Mouse (Mus musculus): ENCODE results near the gene Oser1. TPM values are rescaled to one million over a fixed set of nuclear protein-coding genes. Genes with fewer than 3 reads are reported as not detected.

Oser1 gene
- polyA plus RNA-seq, 1 experiment from 2014 or later = 83.6 TPM

- Histone ChIP-seq H3K4me3 (ENCODE audit: low read depth, low read length) (no peak overlapping the region), H3K27ac (ENCODE audit: low read depth, low read length) (no peak overlapping the region), H3K9me3 (replicated peaks; ENCODE audit: control insufficient read depth, low read length) (no peaks in the 10 kb centered on the region), H3K4me2 (ENCODE audit: low read length) (no peak overlapping the region), H3K27me3 (replicated peaks; ENCODE audit: control insufficient read depth, insufficient read depth, low read length) (no peaks in the 10 kb centered on the region), H3K4me1 (ENCODE audit: control insufficient read depth, insufficient read depth, low read length) (no peaks in the 10 kb centered on the region), H3K9ac (ENCODE audit: low read length) (no peak overlapping the region), H3K36me3 (ENCODE audit: control insufficient read depth, insufficient read depth, low read length) (no peaks in the 10 kb centered on the region)
- WGBS = 83% methylated on average over 16 of the region's 16 CpGs
- DNase-seq (ENCODE audit: low spot score) (no peak), ATAC-seq (no peak)
These were observed 63.5 kb downstream of the Oser1 start for GRCm38 (mm10) chr2:163360858-163361623.

GRCm38 (mm10) chr2:163359253-163359652 is 65.2 kb downstream of the Oser1 start:
- ATAC-seq (no peak), DNase-seq (ENCODE audit: low spot score) (no peak)
- H3K36me3 ChIP-seq (ENCODE audit: control insufficient read depth, insufficient read depth, low read length) = no peaks in the 10 kb centered on the region
- H3K9me3 ChIP-seq (replicated peaks; ENCODE audit: control insufficient read depth, low read length) = no peaks in the 10 kb centered on the region
- WGBS = 75% methylated on average over 2 of the region's 2 CpGs
- no peaks in the 10 kb centered on the region for H3K27me3 ChIP-seq (replicated peaks; ENCODE audit: control insufficient read depth, insufficient read depth, low read length)
- no peak overlapping the region for H3K4me2 ChIP-seq (ENCODE audit: low read length)
- H3K4me3 ChIP-seq (ENCODE audit: low read depth, low read length) = no peak overlapping the region
- H3K4me1 ChIP-seq (ENCODE audit: control insufficient read depth, insufficient read depth, low read length) = no peaks in the 10 kb centered on the region
- no peak overlapping the region for H3K9ac ChIP-seq (ENCODE audit: low read length)
- no peak overlapping the region for H3K27ac ChIP-seq (ENCODE audit: low read depth, low read length)

GRCm38 (mm10) chr2:163358662-163359061 is 65.8 kb downstream of the Oser1 start:
- H3K36me3 ChIP-seq (ENCODE audit: control insufficient read depth, insufficient read depth, low read length) = no peaks in the 10 kb centered on the region
- no peak for DNase-seq (ENCODE audit: low spot score)
- no peak overlapping the region for H3K4me3 ChIP-seq (ENCODE audit: low read depth, low read length)
- H3K4me2 ChIP-seq (ENCODE audit: low read length) = no peak overlapping the region
- no peaks in the 10 kb centered on the region for H3K9me3 ChIP-seq (replicated peaks; ENCODE audit: control insufficient read depth, low read length)
- H3K27ac ChIP-seq (ENCODE audit: low read depth, low read length) = no peak overlapping the region
- H3K4me1 ChIP-seq (ENCODE audit: control insufficient read depth, insufficient read depth, low read length) = no peaks in the 10 kb centered on the region
- H3K27me3 ChIP-seq (replicated peaks; ENCODE audit: control insufficient read depth, insufficient read depth, low read length) = no peaks in the 10 kb centered on the region
- no peak for ATAC-seq
- no peak overlapping the region for H3K9ac ChIP-seq (ENCODE audit: low read length)
- WGBS = 82% methylated on average over 5 of the region's 5 CpGs

GRCm38 (mm10) chr2:163356113-163356840 is 68.2 kb downstream of the Oser1 start:
- Histone ChIP-seq H3K27ac (ENCODE audit: low read depth, low read length) (no peak overlapping the region), H3K4me1 (ENCODE audit: control insufficient read depth, insufficient read depth, low read length) (no peaks in the 10 kb centered on the region), H3K4me3 (ENCODE audit: low read depth, low read length) (no peak overlapping the region), H3K4me2 (ENCODE audit: low read length) (no peak overlapping the region), H3K9ac (ENCODE audit: low read length) (no peak overlapping the region), H3K9me3 (replicated peaks; ENCODE audit: control insufficient read depth, low read length) (no peaks in the 10 kb centered on the region), H3K27me3 (replicated peaks; ENCODE audit: control insufficient read depth, insufficient read depth, low read length) (no peaks in the 10 kb centered on the region), H3K36me3 (ENCODE audit: control insufficient read depth, insufficient read depth, low read length) (no peaks in the 10 kb centered on the region)
- 87% methylated on average over 12 of the region's 12 CpGs for WGBS
- DNase-seq (ENCODE audit: low spot score) = no peak
- no peak for ATAC-seq

Other genes with a start within 250 kb of the Oser1 start
- gene Tox2, start 221.6 kb downstream of the Oser1 start, polyA plus RNA-seq (2014; fragmentation: Nextera tagmentation; extraction: Ambion mirVana) = 16.5 and 19.2 TPM in 2 replicates
- 0.08 and 0.15 TPM in 2 replicates for gene Jph2, start 26.7 kb downstream of the Oser1 start, polyA plus RNA-seq (2014; fragmentation: Nextera tagmentation; extraction: Ambion mirVana)
- 107 and 113 TPM in 2 replicates for gene Gdap1l1, start 13.8 kb upstream of the Oser1 start, polyA plus RNA-seq (2014; fragmentation: Nextera tagmentation; extraction: Ambion mirVana)
- gene Fitm2, start 47.9 kb upstream of the Oser1 start, polyA plus RNA-seq (2014; fragmentation: Nextera tagmentation; extraction: Ambion mirVana) = 8.6 and 10.4 TPM in 2 replicates
- 0.40 TPM in 1 of 2 replicates, not detected in the other for gene R3hdml, start 67.6 kb upstream of the Oser1 start, polyA plus RNA-seq (2014; fragmentation: Nextera tagmentation; extraction: Ambion mirVana)
- gene Hnf4a, start 82.1 kb upstream of the Oser1 start, polyA plus RNA-seq (2014; fragmentation: Nextera tagmentation; extraction: Ambion mirVana) = not detected in 2 replicates
- 44.8 and 46.7 TPM in 2 replicates for gene Ttpal, start 177.6 kb upstream of the Oser1 start, polyA plus RNA-seq (2014; fragmentation: Nextera tagmentation; extraction: Ambion mirVana)
- gene Serinc3, start 220.4 kb upstream of the Oser1 start, polyA plus RNA-seq (2014; fragmentation: Nextera tagmentation; extraction: Ambion mirVana) = 37.3 and 37.9 TPM in 2 replicates
- 163 and 181 TPM in 2 replicates for gene Pkig, start 233.7 kb upstream of the Oser1 start, polyA plus RNA-seq (2014; fragmentation: Nextera tagmentation; extraction: Ambion mirVana)

Data from forebrain, embryonic 14.5 days (tissue).